Mouse (Mus musculus) forebrain, embryonic 11.5 days (tissue): ENCODE results near the gene 1700020D05Rik. TPM values are rescaled to one million over a fixed set of nuclear protein-coding genes. Genes with fewer than 3 reads are reported as not detected.
A peak's percentile ranks its signal among the peaks of the same experiment; 100 is the strongest.

Experiments used
- ATAC-seq: fragments of 200-750 bp; cut with Nextera tagmentation; replicated peaks from 2 replicates; pipeline ENCODE4 v1.8.0; 2017; ENCODE audit warnings: moderate TSS enrichment; ENCODE audit not compliant: low FRiP score
- DNase-seq: peaks from one replicate; pipeline ENCODE4 v3.0.0-alpha.2; 2017; ENCODE audit warnings: low spot score
- H3K27ac ChIP-seq: fragments of 300-500 bp; sonication (generic); 2 replicates; pipeline ENCODE4 v1.5.1; 2014; ENCODE audit warnings: low read depth, low read length
- H3K27me3 ChIP-seq: fragments of 300-500 bp; sonication (generic); 2 replicates; pipeline ENCODE4 v1.6.1; 2014; ENCODE audit warnings: mild to moderate bottlenecking, low read length, mixed read lengths; ENCODE audit not compliant: control insufficient read depth, insufficient read depth
- H3K36me3 ChIP-seq: fragments of 300-500 bp; sonication (generic); 2 replicates; pipeline ENCODE4 v1.6.1; 2014; ENCODE audit warnings: mild to moderate bottlenecking, low read length, moderate library complexity, mixed read lengths; ENCODE audit not compliant: control insufficient read depth, insufficient read depth
- H3K4me1 ChIP-seq: fragments of 300-500 bp; sonication (generic); replicated peaks from 2 replicates; pipeline ENCODE4 v1.6.1; 2014; ENCODE audit warnings: low read length, mixed read lengths; ENCODE audit not compliant: control insufficient read depth, insufficient read depth
- H3K4me2 ChIP-seq: fragments of 300-500 bp; sonication (generic); 2 replicates; pipeline ENCODE4 v1.6.1; 2014; ENCODE audit warnings: low read depth, mild to moderate bottlenecking, low read length, moderate library complexity, mixed read lengths; ENCODE audit not compliant: severe bottlenecking
- H3K4me3 ChIP-seq: fragments of 300-500 bp; sonication (generic); 2 replicates; pipeline ENCODE4 v1.5.1; 2014; ENCODE audit warnings: low read depth, low read length
- H3K9ac ChIP-seq: fragments of 300-500 bp; sonication (generic); 2 replicates; pipeline ENCODE4 v1.6.1; 2014; ENCODE audit warnings: low read length
- H3K9me3 ChIP-seq: fragments of 300-500 bp; sonication (generic); 2 replicates; pipeline ENCODE4 v1.6.1; 2016; ENCODE audit warnings: low read length, mixed read lengths; ENCODE audit not compliant: control insufficient read depth
- WGBS: fragments of 180-500 bp; shearing (Covaris S2); extraction: QIAGEN DNeasy Blood & Tissue Kit; methylation state at CpG from one replicate; pipeline ENCODE4 v1.1.7; 2014; 5-methylcytosine and 5-hydroxymethylcytosine counted together
- polyA plus RNA-seq: library from polyadenylated mRNA; unstranded; fragments of >200 nt; fragmentation: Nextera tagmentation; extraction: Ambion mirVana; gene quantifications from 2 replicates; pipeline ENCODE4 v1.2.1, GENCODE M21; 2014

1700020D05Rik gene
- polyA plus RNA-seq, 1 experiment from 2014 or later, result not detected

- peak overlapping the region; percentile 12; the same call in 1 of the 2 replicates for H3K4me3 ChIP-seq
- H3K9ac ChIP-seq, result peak overlapping the region; percentile 45
- DNase-seq, result peak; percentile 91
- ATAC-seq, result peak; percentile 62
- peaks cover 9% of the 10 kb centered on the region; the same call in 1 of the 2 replicates for H3K4me1 ChIP-seq
- WGBS, result 49% methylated on average over 15 of the region's 15 CpGs
- peak overlapping the region; percentile 41; the same call in 1 of the 2 replicates for H3K27ac ChIP-seq
- no peaks in the 10 kb centered on the region for H3K9me3 ChIP-seq
- H3K4me2 ChIP-seq, result peak overlapping the region; percentile 29; the same call in 1 of the 2 replicates
- H3K36me3 ChIP-seq, result peaks cover 2% of the 10 kb centered on the region
- peaks cover 3% of the 10 kb centered on the region; the same call in 1 of the 2 replicates for H3K27me3 ChIP-seq
These were observed 39.6 kb downstream of the 1700020D05Rik start for GRCm38 (mm10) chr19:5463791-5464562.

- H3K27me3 ChIP-seq, result peaks cover 6% of the 10 kb centered on the region; the same call in 1 of the 2 replicates
- H3K4me1 ChIP-seq, result peaks cover 9% of the 10 kb centered on the region; the same call in 1 of the 2 replicates
- DNase-seq (no peak), ATAC-seq (no peak)
- no peak overlapping the region for H3K4me3 ChIP-seq
- H3K27ac ChIP-seq, result no peak overlapping the region
- H3K9me3 ChIP-seq, result no peaks in the 10 kb centered on the region
- WGBS, result 87% methylated on average over 9 of the region's 9 CpGs
- peaks cover 2% of the 10 kb centered on the region for H3K36me3 ChIP-seq
- no peak overlapping the region for H3K4me2 ChIP-seq
- H3K9ac ChIP-seq, result no peak overlapping the region
These were observed 40.4 kb downstream of the 1700020D05Rik start for GRCm38 (mm10) chr19:5463212-5463611.

GRCm38 (mm10) chr19:5461411-5461810 lies 42.2 kb downstream of the 1700020D05Rik start:
- H3K27ac ChIP-seq, result no peak overlapping the region

DNA sequence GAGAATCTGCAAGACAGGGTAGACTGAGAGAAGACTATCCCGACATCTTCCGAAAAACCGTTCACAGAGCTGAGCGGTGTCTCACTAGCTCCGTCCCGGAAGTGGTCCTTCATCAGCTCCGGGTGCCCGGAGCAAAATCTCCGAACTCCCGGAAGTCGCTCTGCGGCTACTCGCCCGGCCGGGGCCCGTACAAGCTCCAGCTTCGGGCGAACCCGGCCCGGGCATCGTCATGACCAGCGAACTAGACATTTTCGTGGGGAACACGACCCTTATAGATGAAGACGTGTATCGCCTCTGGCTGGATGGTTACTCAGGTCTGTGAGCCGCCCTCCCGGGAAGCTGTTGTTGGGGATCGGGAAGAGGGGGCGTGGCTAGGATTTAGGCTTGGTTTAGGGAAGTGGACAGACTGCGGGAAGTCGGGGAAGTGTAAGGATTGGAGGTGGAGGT lies 43.1 kb downstream of the 1700020D05Rik start, which contains the start of gene Fibp:
Gene Fibp (plus strand): TSS at position 151 of the 447 bp plus-strand sequence.
- ATAC-seq (peak; percentile 52), DNase-seq (peak; percentile 90)
- Histone ChIP-seq H3K4me2 (peak within 1 kb of the TSS; percentile 88), H3K36me3 (no peaks in the 10 kb centered on the region; the same call in 1 of the 2 replicates), H3K9ac (peak within 1 kb of the TSS; percentile 81), H3K9me3 (no peaks in the 10 kb centered on the region), H3K27ac (peak within 1 kb of the TSS; percentile 55; the same call in 1 of the 2 replicates), H3K4me1 (peaks cover 23% of the 10 kb centered on the region; the same call in 1 of the 2 replicates), H3K27me3 (peaks cover 6% of the 10 kb centered on the region; the same call in 1 of the 2 replicates), H3K4me3 (peak within 1 kb of the TSS; percentile 80)
- under 1% methylated on average over 32 of the region's 32 CpGs for WGBS

More at GRCm38 (mm10) chr19:5461411-5461810, 42.2 kb downstream of the 1700020D05Rik start:
- 89% methylated on average over 6 of the region's 6 CpGs for WGBS
- peak overlapping the region; percentile 88; the same call in 1 of the 2 replicates for H3K4me2 ChIP-seq
- peaks cover 6% of the 10 kb centered on the region; the same call in 1 of the 2 replicates for H3K27me3 ChIP-seq
- peaks cover 16% of the 10 kb centered on the region; the same call in 1 of the 2 replicates for H3K4me1 ChIP-seq
- no peak overlapping the region for H3K9ac ChIP-seq
- peak overlapping the region; percentile 80; the same call in 1 of the 2 replicates for H3K4me3 ChIP-seq
- DNase-seq (no peak), ATAC-seq (no peak)
- no peaks in the 10 kb centered on the region for H3K9me3 ChIP-seq
- H3K36me3 ChIP-seq, result peaks cover 2% of the 10 kb centered on the region; the same call in 1 of the 2 replicates

DNA sequence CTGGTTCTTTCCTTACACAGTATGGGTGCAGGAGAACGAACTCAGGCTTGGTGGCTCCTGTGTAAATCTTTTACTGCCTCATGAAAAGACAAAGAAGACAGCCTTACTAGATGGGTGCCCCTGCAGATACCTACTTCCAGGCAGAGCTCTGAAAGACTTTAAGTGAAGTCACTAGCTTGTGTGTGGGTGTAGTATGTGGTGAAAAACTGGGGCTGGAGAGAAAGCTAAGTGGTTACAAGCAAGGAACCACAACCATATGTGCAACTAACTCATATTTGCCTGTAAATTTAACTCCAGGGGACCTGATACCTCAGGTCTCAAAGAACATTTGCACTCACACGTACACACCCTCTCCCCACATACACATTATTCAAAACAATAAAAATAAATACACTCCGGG lies 43.7 kb downstream of the 1700020D05Rik start:
- 27% methylated on average over 3 of the region's 3 CpGs for WGBS
- DNase-seq (no peak), ATAC-seq (no peak)
- H3K27ac ChIP-seq, result no peak overlapping the region
- H3K27me3 ChIP-seq, result peaks cover 6% of the 10 kb centered on the region; the same call in 1 of the 2 replicates
- H3K9ac ChIP-seq, result peak overlapping the region; percentile 81
- no peaks in the 10 kb centered on the region; the same call in 1 of the 2 replicates for H3K36me3 ChIP-seq
- H3K4me3 ChIP-seq, result peak overlapping the region; percentile 80
- H3K4me1 ChIP-seq, result peaks cover 25% of the 10 kb centered on the region; the same call in 1 of the 2 replicates
- no peaks in the 10 kb centered on the region for H3K9me3 ChIP-seq
- peak overlapping the region; percentile 88 for H3K4me2 ChIP-seq

- no peak overlapping the region for H3K4me2 ChIP-seq
These were observed 44.6 kb downstream of the 1700020D05Rik start for GRCm38 (mm10) chr19:5459019-5459418.

DNA sequence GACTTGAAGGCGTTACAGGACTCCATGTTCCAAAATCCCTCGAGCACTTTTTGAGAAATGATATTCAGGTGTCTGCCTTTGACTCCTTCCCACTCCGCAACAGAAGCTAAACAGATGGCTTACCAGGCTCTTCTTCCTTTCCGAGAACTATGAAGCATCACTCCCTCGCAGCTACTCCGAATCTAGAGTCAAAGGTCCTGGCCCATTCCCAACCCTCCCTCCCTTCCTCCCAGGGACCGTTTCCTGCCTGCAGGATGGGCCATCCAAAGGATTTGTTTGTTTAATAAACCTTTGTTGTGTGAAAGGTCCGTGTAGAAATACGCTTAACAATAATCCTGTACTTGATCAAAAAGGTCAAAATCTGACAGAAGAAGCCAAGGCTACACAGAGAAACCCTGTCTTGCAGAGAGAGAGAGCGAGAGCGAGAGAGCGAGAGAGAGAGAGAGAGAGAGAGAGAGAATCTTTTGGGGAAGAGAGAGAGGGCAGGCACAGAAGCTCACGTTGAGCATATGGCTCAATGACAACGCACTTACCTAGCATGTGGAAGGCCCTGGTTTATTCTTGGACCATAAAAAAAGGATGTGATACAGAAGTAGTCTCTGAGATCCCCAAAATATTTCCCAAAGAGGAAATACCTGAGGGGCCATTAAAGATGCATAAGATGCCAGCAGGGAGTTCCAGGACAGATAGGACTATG lies 45.7 kb downstream of the 1700020D05Rik start, which contains the start of gene Ccdc85b:
Gene Ccdc85b (minus strand): TSS at position 149 of the 697 bp plus-strand sequence.
- peak within 1 kb of the TSS; percentile 99 for H3K4me2 ChIP-seq
- ATAC-seq (peak; percentile 11; the same call in 1 of the 2 replicates), DNase-seq (no peak)
- peaks cover 6% of the 10 kb centered on the region; the same call in 1 of the 2 replicates for H3K27me3 ChIP-seq
- 18% methylated on average over 14 of the region's 14 CpGs for WGBS
- peaks cover 21% of the 10 kb centered on the region; the same call in 1 of the 2 replicates for H3K4me1 ChIP-seq
- peak within 1 kb of the TSS; percentile 79 for H3K9ac ChIP-seq
- H3K36me3 ChIP-seq, result no peaks in the 10 kb centered on the region
- peak within 1 kb of the TSS; percentile 74 for H3K27ac ChIP-seq
- no peaks in the 10 kb centered on the region for H3K9me3 ChIP-seq
- H3K4me3 ChIP-seq, result peak within 1 kb of the TSS; percentile 77

More at GRCm38 (mm10) chr19:5459019-5459418, 44.6 kb downstream of the 1700020D05Rik start:
- DNase-seq (no peak), ATAC-seq (no peak)
- Histone ChIP-seq H3K4me3 (no peak overlapping the region), H3K27me3 (peaks cover 6% of the 10 kb centered on the region; the same call in 1 of the 2 replicates), H3K27ac (no peak overlapping the region), H3K9ac (no peak overlapping the region), H3K9me3 (no peaks in the 10 kb centered on the region), H3K4me1 (peaks cover 23% of the 10 kb centered on the region; the same call in 1 of the 2 replicates), H3K36me3 (no peaks in the 10 kb centered on the region)
- 68% methylated on average over 7 of the region's 7 CpGs for WGBS
